Mouse (Mus musculus) heart, adult 2 months (tissue): ENCODE measurements at regions not wholly inside any gene's neighbourhood (a gene's known extent, or its start where the extent isn't known, plus 50 kb on each side); places are given as distances from the start of the nearest gene placed in this dataset.

Experiments
- EP300 ChIP-seq: fragments of 200-500 bp; IDR thresholded peaks from 2 replicates; pipeline ENCODE4 v1.6.1; 2011; ENCODE audit warnings: low read depth, low read length, control low read depth; ENCODE audit not compliant: insufficient read depth
- POLR2A ChIP-seq: fragments of 200-500 bp; IDR thresholded peaks from 2 replicates; pipeline ENCODE4 v1.6.1; 2011; ENCODE audit warnings: mild to moderate bottlenecking, low read depth, low read length, control low read depth; ENCODE audit not compliant: insufficient read depth

DNA sequence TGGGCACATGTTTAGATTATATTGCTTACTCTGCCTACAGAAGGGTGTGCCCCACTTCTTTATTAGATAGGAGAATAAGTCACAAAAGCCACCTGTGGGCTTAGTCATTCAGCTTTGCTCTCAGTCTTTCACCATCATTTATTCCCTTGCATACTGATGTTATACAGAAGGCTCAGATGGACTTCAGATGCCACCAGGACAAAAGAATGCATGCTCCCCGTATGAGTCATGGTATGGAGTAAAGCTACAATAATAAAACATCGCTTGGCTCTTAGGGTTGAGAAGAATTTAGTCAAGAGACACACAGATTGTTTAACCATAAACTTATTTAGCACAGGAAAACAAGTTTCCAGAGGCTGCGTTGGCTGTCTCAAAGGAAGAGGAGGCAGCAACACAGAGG is 1473.5 kb downstream of the Slc22a22 start:
- no peak for TF ChIP-seq EP300
- no peak for TF ChIP-seq POLR2A
